Mouse (Mus musculus) granulocyte monocyte progenitor cell, adult 5-6 weeks (primary cell): Measurements from ENCODE around the gene Tsen2. TPM values are rescaled to one million over a fixed set of nuclear protein-coding genes. Genes with fewer than 3 reads are reported as not detected.
A peak's percentile ranks its signal among the peaks of the same experiment; 100 is the strongest.

ENCODE experiments used
- ATAC-seq: replicated peaks from 2 replicates; pipeline ENCODE4 v1.8.0; 2016; ENCODE audit warnings: mild to moderate bottlenecking, moderate TSS enrichment, inconsistent platforms; ENCODE audit not compliant: poor library complexity, severe bottlenecking
- total RNA-seq, 2 experiments: library from RNA; stranded (forward) in 1 of 2; stranded (reverse) in 1 of 2; fragments of 200-712, 200-1000 nt in 1 of 2; fragments of >200 nt in 1 of 2; fragmentation: Nextera tagmentation in 1 of 2; gene quantifications; 2 replicates each; pipeline ENCODE4 v1.2.3; 2014 to 2017

The Tsen2 gene
- total RNA-seq, 2 experiments from 2014 or later = 9.4 to 24.3 TPM

DNA sequence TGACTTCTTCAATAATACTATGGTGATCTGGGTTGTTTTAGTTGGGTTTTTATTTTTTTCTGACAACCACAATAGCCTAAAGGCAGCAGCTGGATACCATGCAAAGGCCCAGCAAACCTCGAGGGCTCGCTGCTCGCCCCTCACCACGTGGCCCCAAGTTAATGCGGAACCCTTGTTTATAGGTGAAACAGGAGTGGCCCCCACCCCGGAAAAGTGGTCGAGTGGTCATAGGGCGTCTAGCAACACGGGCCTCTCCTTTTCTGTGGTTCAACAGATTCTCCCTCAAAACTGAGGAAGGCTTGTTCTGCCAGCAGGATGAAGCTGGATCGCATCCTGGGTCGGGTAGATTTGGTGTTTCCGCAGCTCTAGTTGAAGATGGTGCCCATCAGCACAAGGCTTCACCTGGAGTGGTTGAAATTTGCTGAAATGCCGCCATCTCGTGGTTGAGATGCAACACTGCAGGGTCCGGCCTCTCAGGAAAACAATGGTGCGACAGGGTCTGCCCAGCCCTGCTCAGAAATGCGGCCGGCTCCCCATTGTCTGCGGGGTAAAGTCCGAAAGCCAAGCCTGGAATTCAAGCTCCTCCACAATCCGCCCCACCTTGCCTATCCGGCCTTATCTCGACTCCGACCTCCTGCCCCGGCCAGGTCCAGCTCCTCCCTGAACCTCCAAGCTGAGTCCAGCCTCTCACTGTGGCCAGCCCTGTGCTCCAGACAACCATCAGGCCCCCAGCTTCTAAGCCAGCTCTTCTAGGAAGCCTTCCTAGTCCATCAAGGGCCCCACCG is 5.6 kb upstream of the Tsen2 start:
- ATAC-seq = peak; percentile 90

DNA sequence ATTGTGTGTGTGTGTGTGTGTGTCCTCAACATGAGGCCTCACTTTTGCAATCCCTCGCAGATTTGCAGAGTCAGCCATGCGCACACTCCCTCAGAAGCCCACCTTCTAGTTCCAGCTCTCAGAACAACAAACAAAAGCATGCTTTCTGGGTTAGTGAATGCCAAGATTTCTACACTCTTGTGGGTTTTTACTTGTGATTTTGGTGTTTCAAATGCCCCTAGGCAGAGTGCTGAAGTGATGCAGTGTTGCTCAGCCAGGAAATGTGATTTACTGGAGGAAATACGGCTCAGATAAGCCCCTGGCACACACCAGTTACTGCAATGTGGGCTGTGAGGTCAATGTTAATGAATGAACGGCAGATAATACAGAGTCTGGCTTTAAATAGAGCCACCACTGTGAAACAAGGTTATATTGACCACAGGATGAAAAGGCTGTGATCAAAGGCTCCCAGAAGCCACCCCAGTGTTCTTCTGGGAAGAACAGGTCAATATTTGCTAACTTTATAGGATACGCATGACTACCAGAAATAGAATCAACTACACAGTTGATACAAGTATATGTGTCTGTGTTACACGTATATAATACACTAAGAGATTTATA is 2.7 kb upstream of the Tsen2 start:
- ATAC-seq = no peak

DNA sequence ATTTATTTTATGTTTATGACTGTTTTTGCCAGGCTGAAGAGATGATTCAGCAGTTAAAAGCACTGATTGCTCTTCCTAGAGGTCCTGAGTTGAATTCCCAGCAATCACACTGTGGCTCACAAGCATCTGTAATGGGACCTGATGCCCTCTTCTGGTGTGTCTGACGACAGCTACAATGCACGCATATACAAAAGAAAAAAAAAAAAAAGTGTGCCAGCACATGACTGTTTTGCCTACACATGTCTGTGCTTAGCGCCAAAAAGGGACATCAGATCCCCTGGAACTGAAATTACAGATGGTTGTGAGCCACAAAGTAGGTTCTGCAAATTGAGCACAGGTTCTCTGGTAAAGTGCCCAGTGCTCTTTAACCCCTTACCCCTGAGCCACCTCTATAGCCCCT is 2.1 kb upstream of the Tsen2 start:
- ATAC-seq = no peak

DNA sequence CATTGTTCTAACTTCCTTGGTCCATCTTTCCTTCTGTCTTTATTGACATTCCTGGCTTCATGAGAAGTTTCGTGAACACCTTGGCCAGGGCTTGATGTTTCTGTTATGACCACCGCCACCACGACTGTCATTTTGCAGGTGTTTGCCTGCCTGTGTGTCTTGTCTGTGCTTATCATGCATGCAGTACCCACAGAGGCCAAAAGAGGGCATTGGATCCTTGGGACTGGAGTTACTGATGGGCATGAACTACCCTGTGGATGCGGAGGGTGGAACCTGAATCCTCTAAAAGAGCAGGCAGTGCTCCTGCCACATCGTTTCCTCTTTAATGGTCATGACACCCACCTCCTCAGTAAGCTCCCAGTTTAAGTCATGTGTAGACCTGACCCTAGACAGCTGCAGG is 1.8 kb downstream of the Tsen2 start:
- 0 out of 2 replicates have a peak, but pooled peaks have one; percentile 26 for ATAC-seq

DNA sequence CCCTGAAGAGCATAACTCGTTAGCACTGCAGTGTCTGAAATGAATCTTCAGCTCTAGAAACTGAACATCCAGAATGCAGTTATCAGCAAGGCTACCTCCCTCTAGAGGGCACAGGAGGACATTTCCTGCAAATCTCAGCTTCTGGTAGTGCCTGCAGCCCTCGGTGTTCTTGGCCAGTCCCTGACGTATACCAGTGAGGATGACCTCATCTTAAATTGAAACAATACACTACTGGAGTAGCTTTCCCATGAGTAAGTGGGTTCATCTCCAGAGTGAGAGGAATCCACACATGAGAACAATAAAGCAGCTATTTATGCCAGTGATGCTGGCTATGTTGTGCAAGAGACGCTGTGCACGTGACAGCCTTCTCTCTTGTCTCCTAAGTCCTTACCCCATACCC is 11.0 kb downstream of the Tsen2 start:
- ATAC-seq = peak; percentile 42; the same call in 1 of the 2 replicates

DNA sequence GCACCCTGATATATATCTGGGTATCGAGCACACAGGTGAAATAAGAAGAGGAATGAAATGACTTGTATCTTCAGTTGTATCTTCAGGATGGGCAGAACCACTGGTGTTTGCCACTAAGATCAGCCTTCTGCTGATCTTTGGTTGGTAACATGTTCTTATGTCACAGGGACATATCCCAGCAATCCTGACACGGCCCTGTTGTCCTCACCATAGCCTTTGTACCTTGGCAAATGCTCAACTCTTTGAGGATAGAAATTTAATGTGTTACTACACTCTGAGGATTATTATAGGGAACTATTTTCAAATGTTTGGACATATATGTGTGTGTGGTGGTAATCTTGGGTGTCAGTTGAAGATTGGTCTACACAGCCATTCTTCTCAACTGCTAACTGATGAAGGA is 13.7 kb downstream of the Tsen2 start:
- ATAC-seq = no peak

DNA sequence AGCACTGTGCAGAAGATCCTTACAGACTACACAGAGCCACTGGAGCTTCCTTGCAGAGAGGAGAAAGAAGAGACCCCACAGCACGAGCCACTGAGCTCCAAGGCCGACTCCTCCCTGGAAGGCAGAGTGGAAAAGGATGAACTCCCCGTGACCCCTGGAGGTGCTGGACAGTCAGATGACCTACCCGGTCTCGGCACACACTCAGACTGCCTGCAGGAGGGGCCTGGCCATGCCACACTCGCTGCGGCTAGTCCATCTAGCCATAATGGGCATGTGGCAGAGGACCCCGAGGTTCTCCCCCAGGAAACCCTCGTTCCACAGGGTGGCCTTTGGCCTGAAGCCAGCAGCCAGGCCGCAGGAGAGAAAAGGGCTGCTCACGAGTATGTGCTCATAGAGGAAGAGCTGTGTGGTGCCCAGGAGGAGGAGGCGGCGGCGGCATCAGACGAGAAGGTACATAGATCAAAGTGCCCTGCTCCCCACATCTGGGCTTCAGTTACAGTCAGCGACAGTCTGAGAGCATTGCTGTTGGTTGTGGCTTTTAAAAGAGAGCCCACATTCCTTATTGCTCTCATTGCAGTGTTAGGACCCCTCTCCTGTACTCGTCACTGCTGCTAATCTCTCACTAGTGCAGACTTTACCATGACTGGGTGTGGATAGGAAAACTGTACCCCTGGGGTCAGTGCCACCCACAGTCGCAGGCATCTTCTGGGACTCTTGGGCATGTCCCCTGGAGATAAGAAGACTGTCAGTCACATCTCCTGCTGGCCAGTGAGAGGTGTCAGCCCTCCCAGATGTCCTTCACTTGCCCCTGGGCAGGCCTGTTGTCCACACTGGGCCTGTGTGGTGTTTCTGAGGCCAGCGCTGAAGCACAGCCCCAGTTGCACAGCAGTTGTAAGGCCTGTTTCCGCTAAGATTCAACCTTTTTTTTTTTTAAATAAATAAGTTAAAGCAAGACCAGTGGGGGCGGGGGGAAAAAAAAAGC is 15.5 kb downstream of the Tsen2 start:
- ATAC-seq = no peak

DNA sequence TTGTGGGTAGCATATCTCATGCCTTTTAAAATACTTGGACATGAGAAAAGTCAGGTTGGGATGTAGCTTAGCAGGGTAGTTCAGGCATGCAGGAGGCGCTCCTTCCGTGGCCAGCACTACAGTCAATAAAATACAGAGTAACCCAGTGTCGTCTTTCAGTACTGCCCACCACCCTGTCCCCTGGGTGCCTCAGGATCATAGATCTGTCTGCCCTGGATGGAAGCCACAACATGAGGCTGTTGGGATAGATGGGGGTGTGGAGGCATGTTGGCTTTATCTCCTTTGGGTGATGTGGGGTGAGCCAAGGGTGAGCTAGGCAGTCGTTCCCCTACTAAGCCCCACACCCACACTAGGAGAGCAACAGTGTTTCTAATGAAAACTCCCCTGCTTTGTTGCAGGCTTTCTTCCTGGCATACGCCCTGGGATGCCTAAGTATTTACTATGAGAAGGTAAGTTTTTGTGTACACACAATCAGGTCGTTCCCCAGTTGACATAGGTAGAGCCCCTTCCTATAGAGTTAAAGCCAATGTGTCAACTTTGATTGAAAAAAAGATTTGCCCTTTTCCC is 21.1 kb downstream of the Tsen2 start:
- ATAC-seq = no peak

DNA sequence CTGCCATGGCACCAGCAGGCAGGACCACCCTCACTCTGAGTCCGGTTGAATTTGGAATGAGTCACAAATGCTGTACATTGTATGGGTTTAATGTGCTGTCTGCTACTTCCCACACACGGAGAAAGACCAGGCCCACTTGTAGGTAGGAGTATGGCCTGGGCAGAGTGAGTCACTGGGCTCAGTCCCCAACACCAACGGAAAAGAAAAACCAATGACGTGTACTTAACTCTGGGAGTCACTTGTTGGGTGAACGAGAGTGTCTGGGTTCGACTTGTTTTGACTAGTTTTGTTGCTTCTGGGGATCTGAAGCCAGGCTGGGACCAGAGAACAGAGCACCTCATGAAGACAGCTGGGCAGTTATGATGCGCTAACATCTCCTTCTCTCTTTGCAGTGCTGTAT is 29.7 kb downstream of the Tsen2 start:
- no peak for ATAC-seq

DNA sequence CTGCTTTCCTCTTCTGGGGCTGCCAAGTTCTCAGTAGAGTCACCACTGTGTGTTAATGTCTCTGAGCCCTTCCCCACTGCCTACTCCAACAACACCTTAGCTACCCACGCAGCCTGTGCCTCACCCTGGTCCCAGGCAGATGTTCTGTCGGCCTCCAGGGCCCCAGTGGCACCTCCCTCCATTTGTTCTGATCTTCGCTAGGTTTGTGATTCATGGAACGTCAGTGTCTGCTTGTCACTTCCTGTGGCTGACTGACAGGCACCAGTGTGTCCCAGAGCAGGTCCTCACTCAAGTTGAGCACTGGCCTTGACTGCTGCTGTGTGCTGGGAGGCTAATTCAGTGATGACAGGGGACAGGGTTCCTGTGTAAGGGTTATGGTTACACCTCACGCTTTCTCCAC is 32.9 kb downstream of the Tsen2 start:
- no peak for ATAC-seq

DNA sequence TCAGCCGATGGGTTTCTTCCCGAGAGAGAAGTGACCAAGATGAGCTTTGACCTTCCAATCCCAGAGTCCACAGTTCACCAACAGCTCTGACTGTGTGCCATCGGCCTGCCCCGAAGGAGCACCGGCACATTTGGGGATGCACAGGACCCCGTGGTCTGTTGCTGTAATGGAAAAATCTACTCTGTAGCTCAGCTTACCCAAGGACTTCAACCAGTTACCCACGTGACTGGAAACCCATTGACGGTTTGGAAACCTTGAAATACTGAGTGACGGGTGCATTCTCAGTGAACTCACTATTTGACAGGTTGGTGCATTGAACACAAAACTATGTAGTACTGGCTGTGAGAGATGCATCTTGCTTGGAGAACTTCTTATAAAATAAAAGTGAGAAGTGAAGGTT is 33.5 kb downstream of the Tsen2 start:
- no peak for ATAC-seq

DNA sequence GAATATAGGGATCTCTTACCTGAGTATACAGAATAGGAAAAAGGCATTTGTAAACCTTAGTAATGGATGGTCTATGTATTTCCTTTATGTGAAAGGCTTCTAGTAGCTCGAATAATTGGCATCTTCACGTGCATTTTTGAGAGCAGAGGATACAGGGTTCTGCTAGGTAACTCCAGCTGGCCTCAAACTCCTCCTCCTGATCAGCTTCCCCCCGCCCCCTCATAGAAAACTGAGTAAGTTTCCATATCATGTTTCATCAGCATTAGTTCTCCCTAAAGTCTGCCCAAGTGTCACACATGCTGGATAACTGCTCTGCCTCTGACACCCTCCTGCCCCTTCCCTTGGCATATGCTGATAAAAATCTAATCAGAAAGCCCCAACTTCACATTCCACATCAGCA is 36.3 kb downstream of the Tsen2 start:
- no peak for ATAC-seq

DNA sequence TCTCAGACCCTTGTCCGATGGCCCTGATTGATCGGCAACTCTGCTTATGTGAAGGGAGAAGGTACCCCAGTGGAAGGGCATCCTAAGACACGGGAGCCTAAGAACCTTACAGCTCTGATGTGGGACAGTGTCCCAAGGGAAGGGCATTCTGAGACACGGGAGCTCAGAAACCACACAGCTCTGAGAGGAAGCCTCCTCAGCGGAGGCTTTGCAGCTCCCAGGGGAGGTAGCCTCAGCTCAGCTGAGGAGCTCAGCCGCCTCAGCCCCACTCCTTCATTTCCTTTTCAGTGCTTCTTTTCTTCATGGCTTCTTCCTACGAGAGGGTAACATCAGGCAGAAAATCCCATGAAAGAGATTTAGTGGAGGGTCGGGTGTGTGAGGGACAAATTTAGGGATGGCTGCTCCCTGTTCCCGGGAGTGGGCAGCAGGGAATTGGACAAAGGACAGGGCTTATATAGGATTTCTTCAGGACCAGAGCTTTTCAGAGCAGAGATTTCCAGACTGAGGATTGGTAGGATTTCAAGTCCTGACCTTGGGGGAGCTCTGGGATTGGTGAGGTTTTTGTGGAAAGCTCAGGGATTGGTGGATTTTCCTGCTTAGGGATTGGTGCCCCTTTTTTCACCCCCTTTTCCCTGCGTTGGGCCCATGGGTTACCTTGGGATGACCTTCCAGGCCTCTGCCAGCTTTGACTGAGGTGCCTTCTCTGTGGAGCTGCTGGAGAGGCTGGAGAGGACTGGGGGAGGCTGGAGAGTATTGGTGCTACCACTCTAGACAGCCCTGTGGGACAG is 38.1 kb downstream of the Tsen2 start:
- no peak for ATAC-seq

DNA sequence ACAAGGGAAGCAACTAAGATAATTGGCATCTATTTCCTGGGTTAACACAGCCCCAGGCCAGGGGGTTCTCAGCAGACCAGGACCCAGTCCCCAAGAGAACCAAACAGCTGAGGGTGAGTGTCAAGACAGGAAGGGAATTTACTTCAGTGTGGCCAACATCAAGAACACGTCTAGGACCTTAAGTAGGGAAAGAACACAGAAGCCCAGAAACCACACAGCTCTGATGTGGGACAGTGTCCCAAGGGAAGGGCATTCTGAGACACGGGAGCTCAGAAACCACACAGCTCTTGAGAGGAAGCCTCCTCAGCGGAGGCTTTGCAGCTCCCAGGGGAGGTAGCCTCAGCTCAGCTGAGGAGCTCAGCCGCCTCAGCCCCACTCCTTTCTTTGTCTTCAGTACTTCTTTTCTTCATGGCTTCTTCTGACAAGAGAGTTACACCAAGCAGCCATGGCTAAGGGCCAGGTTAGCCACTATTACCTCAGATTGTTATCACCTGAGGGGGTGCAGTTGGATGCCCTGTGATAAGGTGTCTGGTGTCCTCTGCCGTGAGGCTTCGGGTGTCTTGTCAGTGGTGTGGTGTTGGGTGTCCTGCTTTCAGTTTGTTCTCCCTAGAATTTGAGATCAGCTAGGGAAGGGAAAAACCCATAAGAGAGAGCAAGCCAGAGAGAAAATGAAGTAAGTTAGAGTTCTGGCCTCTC is 39.1 kb downstream of the Tsen2 start:
- ATAC-seq = no peak

DNA sequence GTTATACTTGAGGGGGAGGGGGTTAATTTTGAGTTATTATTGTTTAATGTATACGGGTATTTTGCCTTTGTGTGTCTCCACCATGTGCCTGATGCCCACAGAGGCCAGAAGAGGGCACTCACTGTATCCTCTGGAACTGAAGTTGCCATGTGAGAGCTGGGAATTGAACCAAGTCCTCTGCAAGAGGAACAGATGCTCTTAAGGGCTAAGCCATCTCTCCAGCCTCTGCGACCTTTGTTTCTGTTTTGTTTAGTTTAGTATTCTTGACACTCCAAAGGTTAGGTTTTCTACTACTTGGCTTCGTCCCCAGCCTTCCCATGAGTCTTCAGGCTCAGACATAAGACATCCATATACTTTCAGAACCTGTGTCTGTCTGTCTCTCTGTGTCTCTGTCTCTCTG is 39.7 kb downstream of the Tsen2 start:
- no peak for ATAC-seq

DNA sequence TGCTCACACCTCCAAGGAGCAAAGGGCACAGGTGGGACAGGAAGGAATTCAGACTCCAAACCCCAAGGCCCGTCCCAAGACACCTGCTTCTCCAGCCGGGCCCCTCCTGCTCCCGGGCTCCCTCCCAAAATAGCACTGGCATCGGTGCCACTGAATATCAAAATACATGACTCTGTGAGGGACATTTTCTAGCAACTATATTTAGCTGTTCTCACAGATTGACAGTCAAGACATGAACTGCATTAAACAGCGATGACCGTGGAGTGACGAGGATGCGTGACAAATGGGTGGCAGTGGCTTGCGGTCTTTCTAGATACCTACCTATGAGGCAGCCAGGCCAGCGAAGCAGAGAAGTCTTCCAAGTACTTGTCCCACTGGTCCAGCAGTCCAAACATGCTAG is 41.9 kb downstream of the Tsen2 start:
- no peak for ATAC-seq

DNA sequence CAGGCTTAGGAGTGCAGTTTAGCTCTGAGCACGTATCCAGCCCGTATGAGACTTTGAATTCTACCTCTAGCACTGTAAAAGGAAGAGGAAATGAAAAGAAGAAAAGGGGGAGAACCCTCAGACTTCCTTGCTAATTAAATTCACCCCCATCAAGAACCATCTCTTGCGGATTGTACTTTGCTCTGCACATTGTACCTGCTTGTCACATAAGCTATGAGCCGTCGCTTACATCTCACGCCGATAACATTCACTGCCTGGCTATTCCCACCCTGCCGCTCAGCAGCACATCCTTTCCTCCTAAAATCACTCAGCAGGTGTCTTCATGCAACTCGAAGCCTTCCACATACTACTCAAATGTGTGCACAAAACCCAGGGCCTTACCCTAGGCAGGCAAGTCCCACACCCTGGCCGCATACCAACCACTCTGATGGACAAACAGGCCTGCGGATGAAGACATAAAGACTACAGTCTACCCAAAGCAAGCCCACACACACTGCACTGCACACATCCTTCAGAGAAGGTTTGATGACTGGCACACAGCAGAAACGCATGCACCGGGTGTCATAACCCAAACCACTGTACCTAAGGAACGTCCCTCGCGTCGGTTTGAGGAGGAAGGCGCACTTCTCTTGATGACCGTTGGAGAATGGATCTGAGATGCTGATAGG is 47.4 kb downstream of the Tsen2 start:
- no peak for ATAC-seq

DNA sequence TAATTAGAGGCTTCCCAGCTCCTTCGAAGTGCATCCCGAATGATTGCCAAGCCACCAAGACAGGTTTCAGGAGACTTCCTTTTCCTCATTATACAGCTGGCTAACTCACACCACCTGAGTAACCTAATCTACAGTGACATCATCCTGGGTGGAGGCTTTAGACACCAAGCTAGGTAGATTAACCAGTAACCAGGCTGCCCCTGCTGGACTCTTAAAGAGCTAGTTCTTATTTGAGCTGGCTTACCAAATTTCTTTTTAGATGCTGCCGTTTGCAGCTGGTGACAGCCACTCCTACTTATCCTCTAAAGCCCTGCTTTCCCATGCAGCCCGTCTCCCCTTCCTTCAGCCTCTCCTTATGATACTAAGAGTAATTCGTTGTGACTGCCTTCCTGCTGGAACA is 48.0 kb downstream of the Tsen2 start, which contains the start of gene Mkrn2os:
Gene Mkrn2os, minus strand, starts transcription at position 119 of the 400 bp plus-strand sequence.
- ATAC-seq = no peak

DNA sequence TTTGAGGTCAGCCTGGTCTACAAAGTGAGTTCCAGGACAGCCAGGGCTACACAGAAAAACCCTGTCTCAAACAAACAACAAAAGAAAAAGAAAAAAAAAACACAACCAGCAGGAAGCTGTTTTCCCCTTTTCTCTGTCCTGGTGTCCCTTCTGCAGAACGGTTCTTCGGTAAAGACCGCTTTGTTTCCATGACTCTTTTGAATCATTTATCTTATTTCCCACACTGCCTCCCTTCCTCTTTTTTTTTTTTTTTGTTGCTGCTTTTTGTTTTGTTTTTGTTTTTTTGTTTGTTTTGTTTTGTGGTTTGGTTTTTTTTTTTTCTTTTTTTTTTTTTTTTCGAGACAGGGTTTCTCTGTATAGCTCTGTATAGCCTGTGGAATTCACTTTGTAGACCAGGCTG is 48.8 kb downstream of the Tsen2 start:
- no peak for ATAC-seq
